Mouse (Mus musculus): Measurements from ENCODE around the gene Pxylp1.
A peak's percentile ranks its signal among the peaks of the same experiment; 100 is the strongest.

The Pxylp1 gene

GRCm38 (mm10) chr9:96890266-96890665, 2.2 kb downstream of the Pxylp1 start:
- DNase-seq: peak; percentile 64

- peak; percentile 90 for DNase-seq
Measured at GRCm38 (mm10) chr9:96889345-96890021, 3.0 kb downstream of the Pxylp1 start.

DNA sequence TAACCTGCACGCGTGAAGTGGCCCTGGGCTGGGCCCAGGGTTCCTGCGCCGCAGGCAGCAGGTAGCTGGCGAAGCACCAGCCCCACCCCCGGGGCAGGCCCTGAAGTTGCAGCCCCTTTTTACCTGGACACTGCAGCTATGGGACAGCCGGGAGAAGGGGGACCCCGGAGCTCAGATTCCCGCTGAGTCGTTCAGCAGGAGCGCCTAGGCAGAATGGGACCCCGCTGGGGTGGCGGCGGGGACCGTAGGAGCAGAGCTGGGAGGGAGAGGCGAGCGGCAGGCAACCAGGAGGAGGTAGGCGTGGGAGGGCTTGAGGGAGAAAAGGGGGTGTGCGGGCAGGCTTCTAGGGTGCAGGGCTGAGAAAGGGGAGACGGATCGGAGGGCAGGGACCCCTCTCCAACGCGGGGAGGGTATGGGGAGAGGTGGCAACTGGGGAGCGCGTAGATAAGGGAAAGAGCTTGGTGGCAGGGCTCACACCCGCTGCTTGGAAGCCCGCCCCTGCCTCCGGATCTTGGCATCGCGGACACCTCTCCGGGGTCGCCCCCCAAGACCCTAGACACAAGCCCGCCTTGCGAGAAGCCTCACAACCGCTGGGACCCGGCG, 3.6 kb downstream of the Pxylp1 start:
- DNase-seq: peak; percentile 50

DNA sequence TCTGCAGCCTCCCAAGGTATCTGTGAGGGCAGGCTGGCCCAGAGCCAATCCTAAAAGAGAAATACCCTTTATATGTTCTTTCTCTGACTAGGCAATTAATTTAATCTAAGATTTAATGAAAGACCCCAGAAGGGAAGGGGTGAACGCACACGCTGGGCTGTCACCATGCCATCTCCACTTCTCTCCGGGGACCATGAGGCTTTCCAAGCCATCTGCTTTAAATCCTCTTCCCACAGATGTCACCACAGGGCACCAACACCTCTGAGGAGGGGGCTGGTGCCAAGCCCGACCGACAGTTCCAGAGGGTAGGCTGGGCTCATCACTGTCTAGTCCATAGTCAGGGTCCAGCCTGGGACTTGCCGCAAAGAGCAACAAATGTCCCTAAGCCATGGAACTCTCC, 4.5 kb downstream of the Pxylp1 start:
- DNase-seq: peak; percentile 75

- DNase-seq: no peak
Measured at GRCm38 (mm10) chr9:96887492-96887891, 5.0 kb downstream of the Pxylp1 start.

GRCm38 (mm10) chr9:96885781-96886180, 6.7 kb downstream of the Pxylp1 start:
- DNase-seq: peak; percentile 52

DNA sequence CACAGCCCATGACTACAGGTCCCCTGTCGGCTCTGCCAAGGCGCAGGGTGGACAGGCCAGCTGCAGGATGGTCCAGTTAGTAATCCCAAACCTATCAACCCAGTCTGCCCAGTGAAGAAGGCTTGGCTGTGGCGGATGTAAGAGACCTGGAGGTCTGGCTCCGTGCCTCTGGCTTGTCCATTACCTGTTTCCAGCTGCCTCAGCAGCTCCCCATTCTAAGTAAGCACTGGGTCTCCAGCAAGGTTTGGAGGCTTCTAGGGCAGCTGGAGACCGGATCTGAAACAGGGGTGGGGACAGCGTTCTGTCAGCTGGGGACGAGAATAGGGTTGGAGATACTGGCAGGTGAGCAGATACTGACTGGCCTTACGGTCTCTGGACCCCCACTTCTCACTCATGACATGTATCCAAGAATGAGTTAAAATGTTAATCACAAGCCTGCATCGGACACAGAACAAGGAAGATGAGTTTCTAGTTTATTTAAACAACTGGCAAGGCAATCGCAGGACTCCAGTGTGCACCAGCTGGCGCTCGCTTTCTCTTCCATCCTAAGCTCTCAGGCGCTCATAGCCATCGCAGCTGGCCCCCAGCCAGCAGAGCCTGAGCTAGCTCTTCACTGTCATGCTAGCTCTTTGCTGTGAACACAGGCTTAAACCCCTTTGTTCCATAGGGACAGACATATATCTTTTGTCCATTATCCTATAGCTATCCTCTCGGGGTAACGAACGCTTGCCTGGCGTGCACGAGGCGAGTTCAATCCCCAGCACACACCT, 9.8 kb downstream of the Pxylp1 start:
- peak; percentile 36 for DNase-seq

DNA sequence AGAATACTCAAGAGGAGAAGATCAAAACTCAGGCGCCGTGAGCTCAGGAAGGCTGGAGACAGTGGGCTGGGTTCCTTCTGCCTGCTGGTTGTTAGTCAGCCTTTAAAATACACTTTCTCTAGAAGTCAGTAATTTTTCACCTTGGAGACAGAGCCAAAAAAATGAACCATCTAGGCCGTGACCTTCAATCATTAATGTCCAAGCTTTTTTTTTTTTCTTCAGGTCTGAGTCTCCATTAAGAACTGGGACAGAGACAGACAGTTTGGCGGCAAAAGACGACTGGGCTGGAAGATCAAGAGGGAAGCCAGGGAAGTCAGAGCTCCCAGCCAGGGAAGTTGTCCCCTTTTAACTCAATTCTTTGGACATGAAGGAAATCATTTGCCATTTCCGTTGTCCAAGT, 10.6 kb downstream of the Pxylp1 start:
- no peak for DNase-seq

- no peak for DNase-seq
Measured at GRCm38 (mm10) chr9:96879024-96879423, 13.4 kb downstream of the Pxylp1 start.

- DNase-seq: peak; percentile 79
Measured at GRCm38 (mm10) chr9:96878464-96878863, 14.0 kb downstream of the Pxylp1 start.

GRCm38 (mm10) chr9:96875704-96876103, 16.8 kb downstream of the Pxylp1 start:
- DNase-seq: no peak

DNA sequence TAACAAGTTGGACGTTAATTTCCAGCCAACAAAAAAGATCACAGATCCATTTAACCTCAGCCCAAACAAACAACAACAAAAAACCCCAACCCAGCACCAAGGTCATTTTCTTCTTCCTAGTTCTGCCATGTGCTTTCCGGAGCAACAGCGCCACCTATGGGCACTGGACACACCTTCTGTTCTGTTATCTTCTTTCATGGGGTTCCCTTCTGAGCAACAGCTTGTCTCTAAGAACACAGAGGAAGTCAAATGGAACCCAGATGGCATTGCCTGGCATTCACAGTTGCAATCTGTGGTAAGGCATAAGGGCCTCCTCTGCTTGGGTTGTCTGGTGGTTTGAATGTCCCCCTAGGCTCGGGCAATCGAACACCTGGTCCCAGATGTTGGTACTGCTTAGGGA, 19.4 kb downstream of the Pxylp1 start:
- peak; percentile 46 for DNase-seq

DNA sequence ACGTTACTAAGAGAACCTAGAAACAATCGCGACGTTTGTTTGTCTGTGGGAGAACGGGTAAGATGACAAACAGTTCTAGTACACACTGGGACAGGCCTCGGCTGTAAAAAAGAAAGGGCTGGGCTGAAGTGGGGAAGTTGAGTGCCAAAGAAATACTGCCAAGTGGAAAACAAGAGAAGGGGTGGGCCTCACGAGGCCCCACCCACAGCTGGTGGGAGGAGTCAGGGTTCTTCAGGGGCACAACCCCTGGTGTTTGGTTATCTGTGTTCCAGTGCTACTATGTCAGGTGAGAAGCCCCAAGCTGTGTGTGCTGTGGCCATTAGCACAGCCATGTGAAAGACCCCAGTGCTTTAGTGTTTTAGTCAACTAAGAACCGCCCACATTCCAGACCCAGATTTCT, 22.4 kb downstream of the Pxylp1 start:
- DNase-seq: no peak

- no peak for DNase-seq
Measured at GRCm38 (mm10) chr9:96869542-96869941, 22.9 kb downstream of the Pxylp1 start.

GRCm38 (mm10) chr9:96868546-96868945, 23.9 kb downstream of the Pxylp1 start:
- DNase-seq: no peak

DNA sequence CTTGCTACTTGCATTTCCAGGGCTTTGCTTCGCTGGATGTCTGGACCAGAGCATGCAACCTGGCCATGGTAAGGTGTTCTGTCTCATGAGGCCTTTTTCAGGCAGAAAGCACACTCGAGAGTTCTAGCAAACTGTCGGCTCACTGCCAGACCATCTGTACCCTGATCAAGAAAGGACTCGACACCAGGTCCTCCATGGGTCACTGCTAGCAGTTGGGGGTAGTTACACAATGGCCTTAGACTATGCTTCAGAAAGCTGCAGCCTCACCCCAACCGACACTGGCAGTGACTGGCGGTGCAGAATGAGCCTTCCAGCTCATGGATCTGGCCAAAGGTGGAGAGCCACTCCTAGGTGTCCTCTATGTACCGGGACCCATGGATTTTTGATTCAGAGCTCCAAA, 25.3 kb downstream of the Pxylp1 start:
- no peak for DNase-seq

GRCm38 (mm10) chr9:96866196-96866595, 26.3 kb downstream of the Pxylp1 start:
- DNase-seq: no peak

- no peak for DNase-seq
Measured at GRCm38 (mm10) chr9:96865473-96866050, 26.9 kb downstream of the Pxylp1 start.

GRCm38 (mm10) chr9:96863539-96863938, 28.9 kb downstream of the Pxylp1 start:
- DNase-seq: no peak

DNA sequence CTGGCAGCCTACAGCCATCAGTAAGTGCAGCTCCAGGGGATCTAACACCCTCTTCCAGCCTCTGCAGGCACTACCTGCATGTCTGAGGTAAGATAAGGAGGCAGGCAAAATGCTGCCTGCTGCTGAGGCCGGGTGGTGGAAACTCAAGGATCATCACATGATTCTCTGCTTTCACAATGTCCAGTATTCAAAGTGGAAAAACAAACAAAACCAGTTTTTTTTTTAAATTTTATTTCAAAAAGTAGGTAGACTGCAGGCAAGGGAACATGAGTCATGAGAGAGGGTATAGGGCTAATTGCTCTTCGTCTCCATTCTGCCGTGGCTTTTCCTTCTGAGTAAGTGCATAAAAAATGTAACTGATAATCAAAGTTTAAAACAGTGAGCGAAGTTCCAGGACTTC, 29.6 kb downstream of the Pxylp1 start:
- no peak for DNase-seq

- DNase-seq: no peak
Measured at GRCm38 (mm10) chr9:96861092-96861487, 31.4 kb downstream of the Pxylp1 start.

DNA sequence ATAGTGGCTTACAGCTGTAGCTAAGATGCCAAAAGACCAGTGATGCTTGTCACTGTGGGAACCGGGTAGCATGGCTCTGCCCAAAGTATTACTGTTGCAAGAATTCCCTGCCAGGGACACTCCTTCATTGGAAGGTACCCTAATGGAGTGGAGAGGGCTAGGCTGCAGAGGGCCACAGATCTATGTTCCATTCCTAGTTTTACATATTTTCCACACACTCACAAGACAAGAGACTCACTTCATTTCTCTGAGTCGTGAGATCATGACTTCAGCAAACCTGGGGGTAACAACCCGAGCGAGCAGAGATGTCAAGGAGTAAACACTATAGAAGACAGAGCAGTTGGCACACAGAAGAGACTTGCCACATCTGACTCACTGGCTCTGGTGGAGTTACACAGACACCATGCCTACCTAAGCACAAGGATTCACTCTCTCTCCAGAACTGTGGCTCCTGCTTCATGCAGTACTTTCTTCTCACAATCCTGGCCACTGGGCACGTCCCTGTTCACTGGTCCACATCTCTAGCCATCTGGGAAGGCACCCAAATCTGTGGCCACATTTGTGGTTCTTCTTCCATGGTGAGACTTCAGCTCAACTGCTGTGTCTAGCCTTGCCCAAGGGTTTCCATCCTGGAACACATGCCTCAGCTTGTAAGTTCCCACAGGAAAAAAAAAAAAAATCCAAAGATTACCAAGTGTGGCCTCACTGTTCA, 31.9 kb downstream of the Pxylp1 start:
- no peak for DNase-seq

DNA sequence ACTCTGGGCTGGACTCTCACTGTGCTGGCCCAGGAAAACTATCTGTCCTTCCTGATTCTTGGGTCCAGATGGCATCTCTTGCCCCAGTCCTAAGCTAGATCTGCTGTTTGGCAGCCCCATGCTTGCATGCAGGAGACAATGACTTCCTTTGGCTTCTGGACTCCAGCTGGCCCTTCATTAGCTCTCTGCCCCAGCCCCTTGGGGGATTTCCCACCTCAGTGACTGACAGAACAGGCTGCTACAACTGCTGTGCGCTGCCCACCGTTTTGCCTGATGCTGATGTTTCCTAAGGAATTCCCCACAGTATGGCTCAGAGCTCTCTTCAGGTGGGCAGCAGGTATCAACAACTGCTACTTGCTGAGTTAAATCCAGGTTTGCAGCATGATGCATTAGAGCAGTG, 33.4 kb downstream of the Pxylp1 start:
- DNase-seq: no peak
